Mouse (Mus musculus) CH12.LX (cell line): ENCODE measurements around the gene Smok2b. TPM values are rescaled to one million over a fixed set of nuclear protein-coding genes. Genes with fewer than 3 reads are reported as not detected.
"Not testable (repeated sequence)": the region's sequence is repeated elsewhere in the genome, so short reads cannot be mapped to it uniquely, and the experiment has no call there.

Experiments used
- DNase-seq: peaks from one replicate; pipeline ENCODE4 v3.0.0-alpha.2; 2013; ENCODE audit errors: extremely low read depth
- H3K27ac ChIP-seq: 2 replicates; pipeline ENCODE4 v1.5.1; 2012; ENCODE audit warnings: low read depth, mild to moderate bottlenecking, control low read depth, moderate library complexity; ENCODE audit not compliant: insufficient read depth
- H3K27me3 ChIP-seq: replicated peaks from 2 replicates; pipeline ENCODE3; 2012; ENCODE audit warnings: inconsistent platforms
- H3K36me3 ChIP-seq, 2 experiments: replicated peaks in 1 of 2; 2 replicates each; pipeline versions ENCODE3 to v1.6.1; 2012; ENCODE audit warnings: inconsistent platforms in 1 of 2, low read length in 1 of 2, mild to moderate bottlenecking in 1 of 2, mixed read lengths in 1 of 2, moderate library complexity in 1 of 2; ENCODE audit not compliant: control insufficient read depth in 1 of 2, insufficient read depth in 1 of 2
- H3K4me1 ChIP-seq, 2 experiments: 2 replicates each; pipeline ENCODE4 v1.6.1; 2012; ENCODE audit warnings: inconsistent platforms in 1 of 2, moderate library complexity in 1 of 2; ENCODE audit not compliant: insufficient read depth in 2 of 2, control insufficient read depth in 1 of 2
- H3K4me2 ChIP-seq: 2 replicates; pipeline ENCODE4 v1.6.1; 2012; ENCODE audit warnings: low read depth, mild to moderate bottlenecking, control low read depth; ENCODE audit not compliant: poor library complexity, insufficient read depth, severe bottlenecking
- H3K4me3 ChIP-seq, 3 experiments: fragments of 150-350 bp in 1 of 3; sonication (generic) in 1 of 3; replicated peaks in 1 of 3; 2 replicates each; pipeline versions ENCODE3 to v1.5.1; 2011 to 2012; ENCODE audit warnings: low read depth in 2 of 3, low read length in 2 of 3, mild to moderate bottlenecking in 2 of 3, moderate library complexity in 2 of 3, control low read depth in 1 of 3, improper control_type of control experiment in 1 of 3, inconsistent platforms in 1 of 3, mixed read lengths in 1 of 3; ENCODE audit not compliant: poor library complexity in 1 of 3
- H3K79me2 ChIP-seq: replicated peaks from 2 replicates; pipeline ENCODE4 v1.6.1; 2012; ENCODE audit warnings: mild to moderate bottlenecking, moderate library complexity; ENCODE audit not compliant: control insufficient read depth, poor library complexity, insufficient read depth, severe bottlenecking; ENCODE audit errors: extremely low read depth
- H3K9ac ChIP-seq: 2 replicates; pipeline ENCODE4 v1.6.1; 2012; ENCODE audit warnings: low read depth, mild to moderate bottlenecking, control low read depth, moderate library complexity; ENCODE audit not compliant: insufficient read depth
- H3K9me3 ChIP-seq: replicated peaks from 2 replicates; pipeline ENCODE3; 2012; ENCODE audit warnings: low read length, inconsistent platforms, mixed read lengths
- BHLHE40 ChIP-seq: IDR thresholded peaks from 2 replicates; pipeline ENCODE4 v1.6.1; 2011; ENCODE audit warnings: mild to moderate bottlenecking, low read depth, low read length, improper control_type of control experiment
- CTCF ChIP-seq, 2 experiments: IDR thresholded peaks in 1 of 2; conservative IDR thresholded peaks in 1 of 2; 2 replicates each; pipeline ENCODE4 v1.5.1; 2011 to 2012; ENCODE audit warnings: low read depth in 2 of 2, low read length in 2 of 2, improper control_type of control experiment in 1 of 2, inconsistent platforms in 1 of 2, mild to moderate bottlenecking in 1 of 2, moderate library complexity in 1 of 2
- ELF1 ChIP-seq: IDR thresholded peaks from 2 replicates; pipeline ENCODE4 v1.6.1; 2014; ENCODE audit warnings: low read depth, mild to moderate bottlenecking, inconsistent platforms, low read length, improper control_type of control experiment
- EP300 ChIP-seq: IDR thresholded peaks from 2 replicates; pipeline ENCODE4 v1.6.1; 2011; ENCODE audit warnings: low read length, improper control_type of control experiment
- ETS1 ChIP-seq: conservative IDR thresholded peaks from 2 replicates; pipeline ENCODE4 v1.6.1; 2012; ENCODE audit warnings: low read depth, mild to moderate bottlenecking, inconsistent platforms, low read length, improper control_type of control experiment, moderate library complexity
- HCFC1 ChIP-seq: IDR thresholded peaks from 2 replicates; pipeline ENCODE4 v1.6.1; 2012; ENCODE audit warnings: low read depth, mild to moderate bottlenecking, inconsistent platforms, low read length, improper control_type of control experiment
- IRF4 ChIP-seq: IDR thresholded peaks from 2 replicates; pipeline ENCODE4 v1.6.1; 2014; ENCODE audit warnings: low read depth, mild to moderate bottlenecking, inconsistent platforms, low read length, improper control_type of control experiment
- MAX ChIP-seq: IDR thresholded peaks from 2 replicates; pipeline ENCODE4 v1.6.1; 2011; ENCODE audit warnings: low read length, improper control_type of control experiment
- MEF2A ChIP-seq: IDR thresholded peaks from 2 replicates; pipeline ENCODE4 v1.6.1; 2014; ENCODE audit warnings: low read depth, mild to moderate bottlenecking, inconsistent platforms, low read length, improper control_type of control experiment, borderline replicate concordance
- NRF1 ChIP-seq: IDR thresholded peaks from 2 replicates; pipeline ENCODE4 v1.6.1; 2014; ENCODE audit warnings: low read depth, mild to moderate bottlenecking, inconsistent platforms, low read length, improper control_type of control experiment, moderate library complexity
- POLR2A ChIP-seq: IDR thresholded peaks from 2 replicates; pipeline ENCODE4 v1.6.1; 2011; ENCODE audit warnings: low read depth, mild to moderate bottlenecking, improper control_type of control experiment, low read length
- SMC3 ChIP-seq: IDR thresholded peaks from 2 replicates; pipeline ENCODE4 v1.6.1; 2011; ENCODE audit warnings: low read depth, low read length, improper control_type of control experiment
- TBP ChIP-seq: conservative IDR thresholded peaks from 2 replicates; pipeline ENCODE4 v1.6.1; 2011; ENCODE audit warnings: low read depth, low read length, improper control_type of control experiment
- TCF12 ChIP-seq: IDR thresholded peaks from 2 replicates; pipeline ENCODE4 v1.6.1; 2014; ENCODE audit warnings: low read depth, mild to moderate bottlenecking, inconsistent platforms, low read length, improper control_type of control experiment
- USF1 ChIP-seq: IDR thresholded peaks from 2 replicates; pipeline ENCODE4 v1.6.1; 2014; ENCODE audit warnings: low read depth, mild to moderate bottlenecking, inconsistent platforms, low read length, improper control_type of control experiment
- ZNF384 ChIP-seq: IDR thresholded peaks from 2 replicates; pipeline ENCODE4 v1.6.1; 2012; ENCODE audit warnings: low read depth, low read length, improper control_type of control experiment, inconsistent platforms
- dilution Hi-C: fragments of 300-500 bp; cut with MboI; formaldehyde crosslinking; loops from 2 replicates; pipeline ENCODE4 v1.14.3; 2020; ENCODE audit warnings: low sequenced_read_pairs; ENCODE audit not compliant: extremely low pct_unique_long_range_greater_than_20kb, extremely low pct_ligation_motif_present
- in situ Hi-C: fragments of 300-500 bp; cut with MboI; formaldehyde crosslinking; loops from 3 replicates; pipeline ENCODE4 v1.14.3; 2019; ENCODE audit warnings: low sequenced_read_pairs, low pct_ligation_motif_present, low pct_unique_long_range_greater_than_20kb, mixed read lengths
- polyA plus RNA-seq: library from polyadenylated mRNA; unstranded; fragments of >175 nt; gene quantifications from 2 replicates; pipeline ENCODE4 v1.2.1, GENCODE M21; 2012; ENCODE audit warnings: low read depth; ENCODE audit not compliant: insufficient read length
- total RNA-seq, 2 experiments: library from RNA; depleted of rRNA; stranded (reverse); fragments of 300-350 nt in 1 of 2; fragments of >200 nt in 1 of 2; gene quantifications; 2 replicates each; pipeline ENCODE4 v1.2.3; 2012 to 2014

Gene Smok2b
- total and polyA plus RNA-seq, 3 experiments = not detected

- dilution Hi-C loops (no loop called here), in situ Hi-C loops (loop anchor here (5.0 kb wide), 1 partner anchor 306 kb away; no protein-coding TSS in a partner anchor)
- no peaks in the 10 kb centered on the region for H3K36me3 ChIP-seq
- TF ChIP-seq ELF1 = no peak
- TF ChIP-seq BHLHE40 = no peak
- no peak for TF ChIP-seq CTCF (conservative IDR thresholded peaks at IDR 0.05 in 1 of 2, IDR thresholded peaks at IDR 0.05 in 1 of 2; ENCODE audit: low read depth in 2 of 2, low read length in 2 of 2)
- TF ChIP-seq POLR2A = no peak
- no peak for TF ChIP-seq TBP
- no peak for TF ChIP-seq TCF12
- TF ChIP-seq ZNF384 = no peak
- TF ChIP-seq IRF4 = no peak
- TF ChIP-seq USF1 = no peak
- TF ChIP-seq EP300 = no peak
- TF ChIP-seq ETS1 = no peak
- TF ChIP-seq NRF1 = no peak
- TF ChIP-seq MAX = no peak
- TF ChIP-seq HCFC1 = no peak
- TF ChIP-seq SMC3 = no peak
- no peak for TF ChIP-seq MEF2A
- no peak overlapping the region for H3K27ac ChIP-seq
- H3K4me2 ChIP-seq = no peak overlapping the region
- H3K9me3 ChIP-seq = peaks cover 9% of the 10 kb centered on the region
- H3K79me2 ChIP-seq = no peaks in the 10 kb centered on the region
- H3K4me1 ChIP-seq = no peaks in the 10 kb centered on the region
- no peak overlapping the region for H3K4me3 ChIP-seq
- H3K27me3 ChIP-seq = no peaks in the 10 kb centered on the region
- H3K9ac ChIP-seq = no peak overlapping the region
- no peak for DNase-seq
Observed at GRCm38 (mm10) chr17:13206491-13206890, 23.6 kb upstream of the Smok2b start.

GRCm38 (mm10) chr17:13208460-13208859 is 21.6 kb upstream of the Smok2b start:
- DNase-seq, dilution Hi-C loops: not testable (repeated sequence)

More at GRCm38 (mm10) chr17:13208460-13208859, 21.6 kb upstream of the Smok2b start:
- not testable (repeated sequence) for H3K4me3 ChIP-seq, H3K9ac ChIP-seq, H3K79me2 ChIP-seq, H3K27ac ChIP-seq, H3K4me1 ChIP-seq, H3K36me3 ChIP-seq, H3K4me2 ChIP-seq, H3K27me3 ChIP-seq
- in situ Hi-C loops = loop anchor here (5.0 kb wide), 1 partner anchor 304 kb away; no protein-coding TSS in a partner anchor
- H3K9me3 ChIP-seq = peaks cover 27% of the 10 kb centered on the region
